Mouse (Mus musculus): ENCODE measurements around the gene Pamr1.

DNA sequence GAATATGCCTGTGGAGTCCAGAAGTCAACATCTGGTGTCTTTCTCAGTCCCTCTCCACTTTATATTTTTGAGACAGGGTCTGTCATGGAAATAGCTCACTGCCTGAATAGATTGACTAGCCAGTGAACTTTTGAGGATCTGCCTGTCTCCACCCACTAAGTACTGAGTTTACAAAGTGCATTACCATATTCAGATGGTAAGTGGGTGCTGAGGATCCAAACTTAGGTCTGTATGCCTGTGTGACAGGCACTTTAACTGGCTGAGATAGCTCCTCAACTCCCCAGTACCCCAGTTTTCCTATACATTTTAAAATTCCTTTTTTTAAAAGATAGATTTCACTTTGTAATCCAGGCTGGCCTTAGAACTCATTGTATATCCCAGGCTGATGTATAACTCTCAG lies 73.1 kb downstream of the Pamr1 start:
- TF ChIP-seq CTCF (IDR thresholded peaks at IDR 0.05) (no peak), POLR2A (IDR thresholded peaks at IDR 0.05; ENCODE audit: insufficient read depth, low read depth, low read length) (no peak), EP300 (IDR thresholded peaks at IDR 0.05; ENCODE audit: insufficient read depth, low read depth, low read length) (no peak)
